Mouse (Mus musculus): ENCODE measurements around the gene Cadm1.

Gene Cadm1

GRCm38 (mm10) chr9:47548916-47549315 is 18.9 kb downstream of the Cadm1 start:
- no peak for DNase-seq (ENCODE audit: low spot score in 2 of 2)

GRCm38 (mm10) chr9:47552960-47553575 is 23.1 kb downstream of the Cadm1 start:
- no peak for DNase-seq (ENCODE audit: low spot score in 2 of 2)

GRCm38 (mm10) chr9:47560726-47561125 is 30.8 kb downstream of the Cadm1 start:
- no peak for DNase-seq (ENCODE audit: low spot score in 2 of 2)

GRCm38 (mm10) chr9:47561596-47561995 is 31.6 kb downstream of the Cadm1 start:
- DNase-seq (ENCODE audit: low spot score in 2 of 2), result no peak

DNA sequence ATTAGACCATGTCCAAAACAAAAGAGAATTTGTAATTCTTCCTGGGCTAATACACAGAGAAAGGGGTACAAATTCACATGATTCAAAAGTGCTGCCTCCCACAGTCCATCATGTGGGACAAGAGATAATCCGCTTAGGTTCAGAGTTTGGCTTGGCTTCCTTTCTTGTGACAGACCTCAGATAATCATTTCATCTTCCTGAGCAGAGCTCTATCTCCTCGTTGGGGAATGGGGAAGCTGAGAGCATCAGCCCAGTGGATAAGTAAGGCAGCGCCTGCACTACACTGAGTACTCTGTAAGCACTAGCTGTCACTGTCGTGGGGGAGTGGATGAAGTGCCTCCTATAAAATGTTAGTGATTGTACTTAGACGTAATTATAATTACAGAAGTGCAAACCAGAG is 35.1 kb downstream of the Cadm1 start:
- no peak for DNase-seq (ENCODE audit: low spot score in 2 of 2)

DNA sequence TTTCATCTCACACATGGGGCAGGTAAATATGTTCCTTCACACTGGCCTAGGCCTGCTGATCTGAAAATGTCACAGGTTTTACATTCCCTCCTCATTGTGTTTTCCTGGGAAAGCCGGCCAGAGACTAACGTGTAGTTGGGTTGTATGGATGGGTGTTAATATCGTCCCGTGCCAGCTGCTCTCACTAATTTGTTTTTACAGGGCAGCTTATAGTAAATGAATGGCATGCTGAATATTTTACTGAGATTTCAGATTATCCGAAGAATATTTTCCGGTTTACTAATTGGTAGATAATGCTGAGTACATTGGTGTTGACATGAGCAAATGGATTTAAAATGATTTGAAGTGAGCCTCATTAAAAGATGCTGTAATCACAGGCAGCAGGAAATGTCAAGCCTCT is 37.9 kb downstream of the Cadm1 start:
- DNase-seq (ENCODE audit: low spot score in 2 of 2), result no peak

DNA sequence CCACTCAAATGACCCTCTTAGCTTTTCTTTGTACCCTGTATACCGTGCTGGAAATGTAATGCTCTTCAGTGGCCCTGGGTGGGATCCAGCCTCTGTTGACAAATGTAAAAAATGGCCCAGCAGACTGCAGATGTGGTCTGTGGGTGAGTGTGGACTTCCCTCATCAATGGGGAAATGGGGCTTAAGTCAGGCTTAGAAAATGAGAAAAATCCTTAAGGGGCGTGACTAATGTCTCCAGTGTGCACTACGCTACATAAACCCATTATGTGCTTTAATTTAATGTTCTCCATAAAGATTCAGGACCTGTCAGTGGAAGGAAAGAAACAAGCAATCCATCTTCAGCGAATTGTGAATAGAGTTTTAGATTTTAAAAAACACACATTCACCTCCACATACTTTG is 40.2 kb downstream of the Cadm1 start:
- no peak for DNase-seq (ENCODE audit: low spot score in 2 of 2)

GRCm38 (mm10) chr9:47571461-47571860 is 41.5 kb downstream of the Cadm1 start:
- DNase-seq (ENCODE audit: low spot score in 2 of 2), result no peak

GRCm38 (mm10) chr9:47572132-47572531 is 42.2 kb downstream of the Cadm1 start:
- no peak for DNase-seq (ENCODE audit: low spot score in 2 of 2)

GRCm38 (mm10) chr9:47573456-47573855 is 43.5 kb downstream of the Cadm1 start:
- DNase-seq (ENCODE audit: low spot score in 2 of 2), result no peak

DNA sequence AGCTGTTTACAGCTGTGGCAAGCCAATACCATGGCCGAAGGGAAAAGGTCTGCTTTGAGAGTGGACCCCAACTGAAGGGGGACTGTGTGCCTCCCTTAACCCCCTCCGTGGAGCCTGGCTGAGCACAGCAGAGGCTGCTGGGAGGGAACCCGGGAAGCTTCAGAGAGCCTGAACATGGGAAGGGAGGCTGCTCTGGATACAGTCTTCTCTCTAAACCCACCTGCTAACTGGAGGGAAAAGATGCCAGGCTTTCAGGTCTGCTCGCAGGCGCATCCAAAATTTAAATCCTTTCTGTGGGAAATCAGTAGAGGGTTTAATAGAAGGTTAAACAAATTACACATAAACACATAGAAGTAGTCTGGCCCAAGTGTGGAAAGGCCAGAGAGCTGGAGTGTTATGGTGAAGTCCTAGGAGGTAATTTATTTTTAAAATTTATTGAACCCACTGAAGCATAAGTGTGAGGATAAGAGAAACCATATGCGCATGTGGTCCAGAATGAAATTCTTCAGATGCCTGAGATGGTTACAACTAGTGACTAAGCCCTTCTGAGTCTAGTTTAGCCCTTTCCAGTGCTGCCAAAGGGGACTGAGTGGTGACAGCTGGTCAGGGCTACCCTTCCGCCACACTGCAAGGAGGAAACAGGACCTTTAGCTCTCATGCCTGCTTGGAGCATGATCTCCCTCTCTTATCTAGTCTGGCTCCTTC is 44.9 kb downstream of the Cadm1 start:
- DNase-seq (ENCODE audit: low spot score in 2 of 2), result no peak

- no peak for DNase-seq (ENCODE audit: low spot score in 2 of 2)
Measured at GRCm38 (mm10) chr9:47575764-47576163, 45.8 kb downstream of the Cadm1 start.

- no peak for DNase-seq (ENCODE audit: low spot score in 2 of 2)
Measured at GRCm38 (mm10) chr9:47579464-47579863, 49.5 kb downstream of the Cadm1 start.

DNA sequence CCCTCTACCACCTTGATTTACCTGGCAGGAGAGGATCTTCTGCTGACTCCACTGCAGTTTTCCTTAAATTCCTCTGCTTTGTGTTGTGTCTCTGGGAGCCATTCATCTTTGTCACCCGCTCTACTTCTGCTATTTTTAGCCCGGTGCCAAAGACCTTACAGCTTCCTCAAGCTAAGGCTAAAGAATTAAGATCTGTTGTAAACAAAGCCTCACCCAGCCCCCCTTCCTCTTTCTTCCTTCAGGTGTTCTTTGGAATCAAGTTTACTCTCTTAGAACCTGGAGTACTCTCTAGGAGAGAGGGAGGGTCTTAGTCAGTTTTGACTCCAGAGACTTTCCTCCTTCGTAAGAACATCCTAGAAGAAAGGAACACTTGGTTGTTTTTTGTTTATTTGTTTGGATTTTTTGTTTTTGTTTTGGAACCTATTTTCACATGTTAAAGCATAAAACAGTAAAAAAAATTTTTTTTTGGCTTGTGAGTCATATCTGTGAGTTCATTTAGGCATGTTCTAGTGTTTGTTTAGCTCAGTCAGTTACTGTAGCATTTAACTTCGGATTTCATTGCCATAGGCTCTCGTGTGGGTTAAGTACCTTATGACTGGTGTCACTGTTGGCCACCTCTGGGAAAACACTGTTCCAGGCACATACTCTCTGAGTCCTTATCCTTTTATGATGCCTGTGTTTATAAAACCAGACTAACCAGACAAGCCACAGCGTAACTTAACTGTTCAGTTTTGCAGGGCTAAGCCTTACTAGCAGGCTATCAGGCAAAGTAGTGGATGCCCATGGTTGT is 51.8 kb downstream of the Cadm1 start:
- DNase-seq (ENCODE audit: low spot score in 2 of 2), result no peak

DNA sequence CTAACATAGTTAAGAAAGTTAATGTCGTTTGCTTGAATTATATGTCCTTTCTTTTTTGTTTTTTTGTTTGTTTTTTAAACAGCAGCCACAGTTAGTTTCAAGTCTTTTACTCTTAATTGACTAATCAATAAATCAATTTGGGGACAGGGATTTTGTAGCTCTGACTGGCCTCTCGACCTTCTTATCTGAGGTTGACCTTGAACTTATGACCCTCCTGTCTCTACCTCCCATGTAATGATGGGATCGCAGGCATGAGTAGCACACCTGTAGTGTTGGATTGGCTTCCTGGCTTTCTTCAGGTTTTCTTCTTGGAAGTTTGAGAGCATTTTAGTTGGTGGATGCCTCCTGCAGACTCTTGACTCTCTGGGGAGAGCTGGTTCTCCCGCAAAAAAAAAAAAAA is 53.3 kb downstream of the Cadm1 start:
- no peak for DNase-seq (ENCODE audit: low spot score in 2 of 2)

GRCm38 (mm10) chr9:47586176-47586575 is 56.2 kb downstream of the Cadm1 start:
- DNase-seq (ENCODE audit: low spot score in 2 of 2), result no peak

- no peak for DNase-seq (ENCODE audit: low spot score in 2 of 2)
Measured at GRCm38 (mm10) chr9:47586839-47587238, 56.9 kb downstream of the Cadm1 start.

DNA sequence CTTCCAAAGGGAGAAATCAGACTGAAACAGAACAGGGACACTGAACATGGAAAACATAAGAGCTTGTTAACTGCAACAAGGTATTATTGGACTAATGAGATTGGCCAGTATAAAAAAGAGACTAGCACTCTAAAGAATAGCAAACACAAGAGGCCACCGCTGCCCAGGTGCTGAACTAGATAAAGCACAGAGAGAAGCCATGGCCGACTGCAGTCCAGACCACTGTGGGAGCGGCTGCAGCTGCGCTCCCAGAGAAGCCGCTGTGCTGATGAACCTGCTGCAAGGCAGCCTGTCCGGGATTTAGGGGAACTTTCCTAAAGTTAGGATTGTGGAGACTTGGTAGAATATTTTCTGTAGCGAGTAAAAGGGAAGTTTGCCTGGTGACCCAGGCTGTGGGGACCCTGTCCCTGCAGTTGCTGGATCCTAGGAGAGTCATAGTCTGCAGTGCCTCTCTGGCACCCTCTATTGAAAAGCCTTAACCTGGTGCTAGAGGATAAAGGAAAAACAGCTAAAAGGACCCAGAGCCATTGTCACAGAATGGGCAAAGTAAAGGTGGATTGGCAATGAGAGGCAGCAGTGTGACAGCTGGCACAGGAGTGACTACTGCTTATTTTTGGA is 57.7 kb downstream of the Cadm1 start:
- peak in 1 of 2 experiments; percentile 3 for DNase-seq (ENCODE audit: low spot score in 2 of 2)

- DNase-seq (ENCODE audit: low spot score in 2 of 2), result peak; percentile 25 to 51
Measured at GRCm38 (mm10) chr9:47589832-47590231, 59.9 kb downstream of the Cadm1 start.

- no peak for DNase-seq (ENCODE audit: low spot score in 2 of 2)
Measured at GRCm38 (mm10) chr9:47601541-47601940, 71.6 kb downstream of the Cadm1 start.

DNA sequence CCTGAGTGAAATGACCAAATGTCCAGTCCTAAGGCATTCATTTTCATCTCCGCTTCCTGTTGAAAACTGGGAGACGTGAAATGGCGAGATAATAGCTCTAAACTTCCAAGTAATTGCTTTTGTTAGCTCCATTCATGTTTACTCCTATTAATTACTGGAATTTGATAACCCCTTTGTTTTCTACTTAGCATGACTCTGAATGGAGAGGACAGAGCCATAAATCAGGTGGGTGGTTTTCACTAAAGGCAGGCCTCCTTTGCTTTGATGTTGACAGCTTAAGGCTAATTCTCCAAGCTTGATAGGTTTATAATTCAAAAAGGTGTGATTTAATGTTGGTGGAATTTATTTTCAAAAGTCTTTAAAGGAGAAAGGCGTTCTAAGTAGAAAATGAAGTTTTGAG is 74.0 kb downstream of the Cadm1 start:
- no peak for DNase-seq (ENCODE audit: low spot score in 2 of 2)

DNA sequence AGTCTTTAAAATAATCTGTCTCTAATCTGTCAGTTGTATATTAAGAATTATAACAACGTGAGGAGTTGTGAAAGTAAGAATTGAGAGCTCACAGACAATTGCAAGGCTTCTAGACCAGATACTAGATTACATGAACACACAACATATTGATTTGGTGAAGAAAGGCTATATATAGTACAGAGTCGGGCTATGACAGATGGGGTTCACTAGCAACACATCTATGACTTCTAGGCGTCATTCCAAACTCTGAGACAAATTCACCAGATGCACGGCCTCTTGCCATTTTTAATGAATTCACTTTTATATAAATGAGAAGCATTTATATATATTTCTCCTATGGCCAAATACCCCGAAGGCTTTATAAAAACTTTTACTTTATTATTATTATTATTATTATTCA is 75.7 kb downstream of the Cadm1 start:
- no peak for DNase-seq (ENCODE audit: low spot score in 2 of 2)

Data from heart, adult 9 months (tissue).